Mouse (Mus musculus) left cerebral cortex, adult 11 months (tissue): ENCODE results near the gene Cct7.

Source experiments
- DNase-seq: peaks from one replicate; pipeline ENCODE4 v3.0.0; 2022; ENCODE audit warnings: low spot score

Cct7 gene

DNA sequence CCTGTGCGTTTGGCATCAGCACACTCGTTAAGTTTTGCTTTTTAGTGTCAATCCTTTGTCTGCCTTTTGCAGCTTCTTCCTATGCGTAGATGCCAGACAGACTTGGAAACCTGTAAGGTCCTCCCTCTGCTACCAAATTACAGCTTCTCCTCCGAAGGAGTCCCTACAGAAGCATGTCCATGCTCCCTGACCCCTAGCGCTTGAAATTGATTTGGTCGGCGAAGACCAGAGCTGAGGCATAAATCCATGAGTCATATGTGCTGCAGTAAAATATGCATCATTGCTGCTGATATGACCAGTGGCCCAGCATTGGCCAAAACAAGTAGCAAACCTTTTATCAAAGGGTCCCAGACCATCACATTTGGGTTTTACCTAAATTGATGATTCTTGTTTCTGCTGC, 1.5 kb downstream of the Cct7 start:
- DNase-seq, result no peak

GRCm38 (mm10) chr6:85459621-85460020, 8.3 kb downstream of the Cct7 start:
- DNase-seq, result no peak

DNA sequence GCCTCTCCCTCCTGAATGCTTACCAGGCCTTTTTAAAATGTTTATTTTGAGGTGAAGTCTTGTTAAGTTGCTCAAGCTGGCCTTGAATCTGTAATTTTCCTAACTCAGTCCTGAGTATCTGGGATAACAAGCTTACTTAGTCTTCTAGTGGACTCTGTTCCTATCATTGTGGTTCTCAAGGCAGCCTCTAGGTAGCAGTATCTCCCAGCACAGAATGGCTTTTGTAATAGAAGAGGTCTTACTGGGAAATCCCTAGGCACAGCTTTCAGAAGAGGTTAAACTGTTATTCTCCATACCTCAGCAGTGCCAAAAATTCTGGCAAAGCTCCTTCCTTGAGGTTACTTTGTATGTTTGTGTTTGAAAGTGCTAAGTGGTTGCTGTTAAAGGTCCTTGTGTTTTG, 14.1 kb downstream of the Cct7 start:
- no peak for DNase-seq

GRCm38 (mm10) chr6:85469660-85470430, 18.5 kb downstream of the Cct7 start:
- DNase-seq, result no peak

DNA sequence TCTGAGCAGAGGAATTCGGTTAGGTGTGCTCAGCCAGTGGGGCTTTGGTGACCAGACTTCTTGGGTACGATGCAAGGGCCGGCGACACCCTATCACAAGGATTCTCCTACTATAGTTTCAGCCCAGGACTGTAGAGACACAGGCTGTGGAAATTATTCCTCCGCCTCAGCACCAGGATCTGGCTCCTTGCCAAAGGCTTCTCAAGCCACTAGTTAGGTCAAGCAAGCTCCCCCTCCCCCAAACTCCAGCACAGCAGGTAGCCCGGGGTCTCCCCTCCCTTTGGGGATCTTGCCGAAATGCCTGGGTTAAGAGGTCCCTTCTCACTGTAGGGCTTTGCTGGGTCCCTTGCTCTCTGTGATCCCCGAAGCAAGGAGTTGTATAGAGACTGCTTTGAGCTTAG, 20.6 kb downstream of the Cct7 start:
- DNase-seq, result no peak

DNA sequence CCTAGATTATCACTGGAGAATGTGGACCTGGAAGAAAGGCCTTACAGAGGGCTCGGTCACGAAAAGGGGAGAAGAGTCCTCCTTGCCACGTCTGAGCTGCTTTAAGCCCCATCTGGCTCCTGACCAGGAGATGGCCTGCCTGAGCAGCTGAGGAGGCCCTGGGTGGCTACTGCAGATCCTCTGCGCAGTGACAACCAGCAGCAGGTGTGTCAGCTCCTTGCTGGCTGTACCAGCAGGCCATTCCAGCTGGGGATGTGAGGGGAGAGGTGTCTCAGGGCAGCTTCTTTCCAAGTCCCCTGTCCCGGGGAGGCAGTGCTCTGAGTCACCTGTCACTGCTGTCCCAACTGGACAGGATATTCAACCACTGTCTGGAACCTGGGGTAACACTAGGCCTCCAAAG, 21.2 kb downstream of the Cct7 start:
- DNase-seq, result no peak

- no peak for DNase-seq
Observed at GRCm38 (mm10) chr6:85475581-85475980, 24.3 kb downstream of the Cct7 start.

- DNase-seq, result no peak
Observed at GRCm38 (mm10) chr6:85477366-85477917, 26.1 kb downstream of the Cct7 start.

- no peak for DNase-seq
Observed at GRCm38 (mm10) chr6:85478416-85478815, 27.1 kb downstream of the Cct7 start.

DNA sequence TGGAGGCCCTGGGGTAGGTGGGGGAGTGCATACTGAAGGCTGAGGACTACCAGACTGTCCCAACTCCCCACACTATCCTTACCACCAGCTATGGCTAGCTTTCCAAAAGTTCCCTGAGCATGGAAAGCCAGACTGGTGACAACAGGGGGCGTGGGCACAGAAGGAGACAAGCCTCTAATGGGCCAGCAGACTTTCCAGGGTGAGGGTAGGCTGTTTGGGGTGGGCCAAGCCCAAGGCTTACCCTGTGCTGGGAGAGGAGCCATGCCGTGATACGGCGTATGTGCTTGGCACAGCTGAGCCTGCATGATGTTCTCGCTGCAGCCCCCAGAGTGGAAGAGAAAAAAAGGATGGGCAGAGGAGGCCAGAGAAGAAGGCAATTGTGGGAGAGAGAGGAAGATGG, 28.7 kb downstream of the Cct7 start:
- DNase-seq, result no peak

GRCm38 (mm10) chr6:85480685-85481084, 29.4 kb downstream of the Cct7 start:
- no peak for DNase-seq

DNA sequence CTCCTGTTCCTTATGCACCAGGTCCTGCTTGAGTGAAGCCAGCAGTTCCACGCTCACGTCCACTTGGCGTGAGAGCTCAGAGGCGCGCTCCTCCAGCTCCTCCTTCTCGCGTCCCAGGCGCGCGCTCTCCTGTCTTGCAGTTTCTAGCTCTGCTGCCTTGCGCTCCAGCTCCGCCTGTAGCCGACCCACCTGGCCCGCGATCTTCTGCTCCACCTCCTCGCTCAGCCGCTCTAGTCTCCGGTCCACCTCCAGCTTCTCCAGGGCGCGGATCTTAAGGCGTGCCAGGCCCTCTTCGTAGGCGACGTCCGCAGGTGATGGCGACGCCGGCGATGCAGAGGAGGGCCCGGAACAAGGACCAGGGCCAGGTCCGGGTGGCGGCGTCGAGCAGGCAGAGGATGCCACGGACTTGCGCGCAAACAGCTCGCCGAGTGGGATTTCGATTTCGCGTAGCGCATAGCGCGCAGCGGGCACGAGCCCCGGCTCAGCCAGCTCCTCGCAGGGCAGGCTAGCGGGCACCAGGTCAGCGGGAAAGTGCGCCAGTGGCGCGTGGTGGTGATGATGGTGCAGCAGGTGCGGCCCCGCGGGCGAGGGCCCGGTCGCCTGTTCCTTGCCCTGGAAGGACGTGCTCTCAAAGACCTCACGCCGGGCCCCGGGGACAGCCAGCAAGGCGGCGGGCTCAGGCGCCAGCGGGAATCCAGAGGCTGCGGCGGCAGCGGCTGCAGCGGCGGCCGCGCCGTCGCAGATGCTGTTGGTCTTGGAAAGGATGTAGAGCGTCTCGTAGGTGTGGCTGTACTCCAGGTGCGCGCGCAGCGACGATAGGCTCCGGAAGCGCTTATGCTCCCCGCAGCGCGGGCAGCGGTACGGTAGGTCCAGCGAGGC, 32.8 kb downstream of the Cct7 start:
- no peak for DNase-seq

GRCm38 (mm10) chr6:85485738-85486137, 34.4 kb downstream of the Cct7 start:
- no peak for DNase-seq

DNA sequence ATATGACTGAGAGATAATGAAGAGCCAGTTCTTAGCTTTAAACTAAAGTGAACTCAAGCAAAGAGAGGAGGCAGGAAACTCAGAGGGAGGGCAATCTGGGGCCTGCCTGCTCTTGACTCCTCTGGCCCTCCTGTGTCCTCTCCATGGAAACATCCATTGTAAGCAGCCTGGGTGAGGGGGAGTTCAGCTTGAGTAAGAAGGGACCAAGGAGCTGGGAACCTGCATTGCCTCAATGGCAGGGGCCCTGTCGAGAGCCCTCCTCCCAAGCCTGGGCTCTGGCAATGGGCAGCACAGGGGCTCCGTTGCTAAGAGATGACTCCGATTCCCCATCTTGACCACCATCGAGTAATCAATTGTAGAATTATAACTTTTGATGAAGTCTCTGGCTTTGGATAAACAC, 37.2 kb downstream of the Cct7 start:
- DNase-seq, result no peak

- DNase-seq, result no peak
Observed at GRCm38 (mm10) chr6:85489717-85490116, 38.4 kb downstream of the Cct7 start.

DNA sequence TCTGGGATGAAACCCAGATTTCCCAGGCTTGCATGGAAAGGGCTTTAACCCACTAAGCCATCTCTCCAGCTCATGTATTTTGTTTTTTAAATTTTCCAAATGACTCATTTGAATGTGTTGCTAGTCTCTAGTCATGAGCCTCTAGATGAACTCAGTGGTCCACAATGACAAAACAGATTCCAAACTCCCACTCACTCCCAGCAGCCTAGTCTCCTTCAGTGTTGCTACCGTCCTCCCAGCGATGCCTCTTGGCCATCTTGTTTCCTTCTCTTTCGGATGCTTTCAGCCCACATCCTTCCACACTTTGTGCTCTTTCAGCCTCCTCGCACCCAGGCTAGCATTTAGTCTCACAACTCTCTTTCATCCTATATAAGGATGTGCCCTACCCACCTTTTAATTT, 38.9 kb downstream of the Cct7 start:
- DNase-seq, result no peak

DNA sequence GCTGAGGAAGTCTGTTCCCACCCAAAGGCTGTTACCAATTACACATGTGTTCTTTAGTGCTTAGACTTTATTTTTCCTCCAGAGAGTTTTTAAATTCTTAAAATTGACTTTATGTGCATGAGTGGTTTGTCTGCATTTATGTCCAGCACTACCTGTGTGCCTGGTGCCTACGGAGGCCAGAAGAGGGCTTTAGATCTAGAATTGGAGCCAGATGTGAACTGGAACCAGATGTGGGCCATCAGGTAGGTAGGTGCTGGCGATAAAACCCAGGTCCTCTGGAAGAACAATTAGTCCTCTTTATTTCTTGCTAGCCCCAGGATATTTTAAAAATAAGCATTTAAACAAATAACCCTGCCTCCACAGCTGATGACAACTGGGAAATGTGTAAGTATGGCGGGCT, 40.3 kb downstream of the Cct7 start:
- DNase-seq, result no peak

DNA sequence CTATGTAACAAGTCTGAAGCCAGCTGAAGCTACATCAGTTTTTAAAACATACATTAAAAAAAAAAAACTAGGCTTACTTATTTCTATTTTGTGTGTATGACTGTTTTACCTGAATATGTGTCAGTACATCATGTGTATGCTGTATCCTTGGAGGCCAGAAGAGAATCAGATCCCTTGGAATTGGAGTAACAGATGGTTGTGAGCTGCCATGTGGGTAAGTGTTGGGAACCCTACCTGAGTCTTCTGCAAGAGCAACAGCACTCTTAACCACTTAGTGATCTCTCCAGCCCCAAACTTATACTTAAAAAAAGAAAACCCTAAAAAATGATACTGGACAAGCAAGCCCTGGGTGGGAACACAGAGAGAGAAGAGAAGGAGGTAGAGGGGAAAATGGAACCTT, 45.7 kb downstream of the Cct7 start:
- DNase-seq, result no peak

DNA sequence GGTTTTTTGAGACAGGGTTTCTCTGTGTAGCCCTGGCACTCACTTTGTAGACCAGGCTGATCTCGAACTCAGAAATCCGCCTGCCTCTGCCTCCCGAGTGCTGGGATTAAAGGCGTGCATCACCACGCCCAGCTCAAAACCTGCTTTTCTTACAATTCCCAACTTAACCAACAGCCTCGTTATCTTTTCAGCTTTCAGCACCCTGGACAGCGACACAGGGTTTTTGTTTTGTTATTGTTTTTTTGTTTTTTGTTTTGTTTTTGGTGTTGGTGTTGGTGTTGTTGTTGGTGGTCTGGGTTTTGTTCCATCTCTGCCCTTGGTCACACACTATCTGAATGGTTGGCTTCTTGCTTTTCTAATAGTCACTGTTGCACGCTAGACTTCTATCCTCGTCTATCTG, 46.8 kb downstream of the Cct7 start:
- no peak for DNase-seq

DNA sequence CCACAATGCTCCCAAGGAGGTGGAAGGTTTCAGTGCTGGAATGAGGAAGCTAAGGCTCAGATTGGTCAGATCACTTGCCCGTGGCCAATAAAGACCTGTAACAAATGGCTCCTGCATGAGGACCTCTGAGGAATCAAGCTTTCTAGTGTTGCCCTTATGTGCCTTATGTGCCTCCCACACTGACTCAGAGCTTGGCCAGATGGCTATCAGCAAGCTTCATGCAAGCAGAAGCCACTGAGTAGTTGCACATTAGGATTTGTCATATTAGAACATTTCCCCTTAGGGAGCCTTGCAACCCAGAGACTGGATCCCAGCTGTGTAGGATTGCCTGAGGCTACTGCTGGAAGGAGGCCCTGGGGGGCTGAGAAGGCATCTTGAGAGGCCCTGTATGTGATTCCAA, 49.1 kb downstream of the Cct7 start:
- no peak for DNase-seq

GRCm38 (mm10) chr6:85501571-85502102, 50.3 kb downstream of the Cct7 start:
- DNase-seq, result no peak

DNA sequence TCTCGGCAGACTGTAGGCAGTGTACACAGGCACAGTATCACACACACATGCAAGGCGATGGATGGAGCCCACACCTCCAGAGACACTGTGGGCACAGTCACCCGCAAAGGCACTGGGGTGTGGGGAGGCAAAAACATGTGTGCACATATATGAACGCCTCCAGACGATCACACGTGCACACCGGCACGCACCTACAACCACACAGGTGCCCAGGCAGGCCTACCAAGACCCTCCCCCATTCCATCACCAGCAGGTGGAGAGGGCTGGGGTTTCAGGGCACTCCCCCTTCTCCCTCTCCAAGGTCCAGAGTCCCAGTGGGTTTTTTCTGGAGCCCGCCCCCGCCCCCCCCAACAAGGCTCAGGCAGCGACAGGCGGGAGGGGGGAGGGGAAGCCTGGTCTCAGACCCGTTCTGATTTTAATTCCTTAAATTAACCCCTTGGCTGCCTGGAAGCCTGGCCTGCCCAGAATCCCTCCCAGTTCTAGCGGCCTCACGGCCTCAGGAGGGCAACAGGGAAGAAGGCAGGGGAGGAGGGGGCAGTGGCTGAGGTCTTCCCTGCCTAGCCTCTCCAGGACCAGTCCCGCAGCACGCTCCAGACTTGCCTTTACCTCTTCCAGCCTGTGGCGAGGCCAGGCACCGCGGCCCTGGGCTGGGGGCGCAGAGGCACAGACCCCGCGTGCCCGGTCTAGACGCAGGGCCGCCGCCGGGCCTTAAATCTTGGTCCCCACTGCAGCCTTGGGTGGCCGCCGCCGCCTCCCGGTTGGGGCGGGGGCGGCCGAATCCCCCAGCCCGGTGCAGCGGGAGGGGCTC, 51.0 kb downstream of the Cct7 start:
- no peak for DNase-seq
